Comparison of ENCODE assay signal across 8 mouse cellular contexts in genomic region chr16:15252666-15253347, GRCm38 (mm10).
DNase-seq lines count a peak whose midpoint lies in the region; ATAC-seq lines count a peak whose summit lies in the region.

No protein-coding gene starts in this region.

- ATAC-seq in embryonic facial prominence, embryonic 12.5 days (ENCODE audit: insufficient number of reproducible peaks, insufficient read depth, low FRiP score, low TSS enrichment): 0 out of 2 replicates have a peak, but pooled peaks have one; percentile 47
- ATAC-seq in heart, embryonic 15.5 days (replicated peaks; ENCODE audit: insufficient number of reproducible peaks, insufficient read depth, low FRiP score, low read depth): peak; percentile 67
- no peak for ATAC-seq in monocyte, adult 5-6 weeks (replicated peaks; ENCODE audit: insufficient number of reproducible peaks, low FRiP score, low TSS enrichment, poor library complexity, severe bottlenecking)

- H3K4me3 ChIP-seq in embryonic facial prominence, embryonic 12.5 days: no peak overlapping the region
- H3K4me3 ChIP-seq in embryonic facial prominence, embryonic 10.5 days: no peak overlapping the region
- no peak overlapping the region for H3K4me3 ChIP-seq in heart, embryonic 15.5 days

- 72% methylated on average over 6 of the region's 6 CpGs for WGBS in embryonic facial prominence, embryonic 12.5 days
- 84% methylated on average over 6 of the region's 6 CpGs for WGBS in embryonic facial prominence, embryonic 10.5 days
- WGBS in heart, embryonic 15.5 days: 56% methylated on average over 6 of the region's 6 CpGs

- no peak for DNase-seq in embryonic facial prominence, embryonic 10.5 days (ENCODE audit: low spot score)
- peak; percentile 38 for DNase-seq in 3134 (ENCODE audit: extremely low read depth, insufficient read length, low spot score)
- DNase-seq in left cerebral cortex, postnatal 36 days (ENCODE audit: low spot score in 2 of 2): peak; percentile 4 to 10
- DNase-seq in thymus, postnatal 0 days (ENCODE audit: low spot score): no peak
- no peak for DNase-seq in cerebellum, postnatal 10 days

- H3K9ac ChIP-seq in embryonic facial prominence, embryonic 12.5 days: no peak overlapping the region
- H3K9ac ChIP-seq in heart, embryonic 15.5 days: no peak overlapping the region

- intact Hi-C loops in left cerebral cortex, postnatal 36 days (cut with DNase I): no loop called here

- H3K4me1 ChIP-seq in embryonic facial prominence, embryonic 12.5 days: peaks cover 7% of the 10 kb centered on the region; the same call in 1 of the 2 replicates
- no peaks in the 10 kb centered on the region for H3K4me1 ChIP-seq in embryonic facial prominence, embryonic 10.5 days
- no peaks in the 10 kb centered on the region for H3K4me1 ChIP-seq in heart, embryonic 15.5 days (replicated peaks)

- H3K4me2 ChIP-seq in embryonic facial prominence, embryonic 12.5 days (replicated peaks): no peak overlapping the region
- no peak overlapping the region for H3K4me2 ChIP-seq in heart, embryonic 15.5 days

- peak overlapping the region; percentile 47; the same call in 1 of the 2 replicates for H3K27ac ChIP-seq in embryonic facial prominence, embryonic 12.5 days
- no peak overlapping the region for H3K27ac ChIP-seq in embryonic facial prominence, embryonic 10.5 days (replicated peaks)
- H3K27ac ChIP-seq in heart, embryonic 15.5 days: peak overlapping the region; percentile 31; the same call in 1 of the 2 replicates

- H3K27me3 ChIP-seq in embryonic facial prominence, embryonic 12.5 days: no peaks in the 10 kb centered on the region
- H3K27me3 ChIP-seq in embryonic facial prominence, embryonic 10.5 days (replicated peaks; ENCODE audit: low read depth, poor library complexity, severe bottlenecking): no peaks in the 10 kb centered on the region
- H3K27me3 ChIP-seq in heart, embryonic 15.5 days: no peaks in the 10 kb centered on the region

- no peaks in the 10 kb centered on the region for H3K9me3 ChIP-seq in embryonic facial prominence, embryonic 12.5 days
- no peaks in the 10 kb centered on the region for H3K9me3 ChIP-seq in embryonic facial prominence, embryonic 10.5 days
- H3K9me3 ChIP-seq in heart, embryonic 15.5 days (replicated peaks): no peaks in the 10 kb centered on the region

- no peaks in the 10 kb centered on the region for H3K36me3 ChIP-seq in embryonic facial prominence, embryonic 12.5 days
- H3K36me3 ChIP-seq in embryonic facial prominence, embryonic 10.5 days (replicated peaks): no peaks in the 10 kb centered on the region
- H3K36me3 ChIP-seq in heart, embryonic 15.5 days: no peaks in the 10 kb centered on the region

Comparison
In these comparisons a context has a peak if more than half of its experiments do, and no peak if none do; other contexts are left out.
1. DNase-seq: peak in 3134 (single experiment) and left cerebral cortex, postnatal 36 days (2 of 2); none in embryonic facial prominence, embryonic 10.5 days (single experiment), thymus, postnatal 0 days (single experiment) and cerebellum, postnatal 10 days (0 of 2).